Mouse (Mus musculus): ENCODE results near the gene Atp6v0d1.

GRCm38 (mm10) chr8:105483212-105484029 lies 82.4 kb downstream of the Atp6v0d1 start:
- TF ChIP-seq CTCF (conservative IDR thresholded peaks at IDR 0.05; ENCODE audit: low read length) (peak; percentile 16), NANOG (IDR thresholded peaks at IDR 0.05; ENCODE audit: borderline replicate concordance, low read length) (no peak), POU5F1 (IDR thresholded peaks at IDR 0.05; ENCODE audit: borderline replicate concordance, low read length) (no peak)
